Mouse (Mus musculus) gastrocnemius, adult 18-20 months (tissue): ENCODE measurements at regions not wholly inside any gene's neighbourhood (a gene's known extent, or its start where the extent isn't known, plus 50 kb on each side); places are given as distances from the start of the nearest gene placed in this dataset.

Source experiments
- DNase-seq: peaks from one replicate; pipeline ENCODE4 v3.0.0; 2021; ENCODE audit warnings: low spot score

DNA sequence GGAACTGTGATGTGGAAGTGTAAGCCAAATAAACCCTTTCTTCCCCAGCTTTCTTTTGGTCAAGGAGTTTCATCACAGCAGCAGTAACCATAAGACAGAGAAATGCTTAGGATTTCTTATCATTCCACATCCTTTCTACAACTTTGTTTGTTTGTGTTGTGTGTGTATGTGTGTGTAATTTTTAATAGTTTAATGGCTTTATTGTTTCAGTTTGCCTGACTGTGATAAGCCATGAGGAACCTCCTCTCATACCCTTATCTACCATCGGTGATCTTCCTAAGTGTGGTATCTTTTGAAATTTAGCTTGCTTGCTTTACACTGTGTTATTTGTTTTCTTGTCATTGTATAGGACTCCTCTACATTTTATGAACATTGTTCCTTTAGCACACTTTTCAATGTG lies 970.6 kb upstream of the Lrrc6 start:
- DNase-seq: no peak

DNA sequence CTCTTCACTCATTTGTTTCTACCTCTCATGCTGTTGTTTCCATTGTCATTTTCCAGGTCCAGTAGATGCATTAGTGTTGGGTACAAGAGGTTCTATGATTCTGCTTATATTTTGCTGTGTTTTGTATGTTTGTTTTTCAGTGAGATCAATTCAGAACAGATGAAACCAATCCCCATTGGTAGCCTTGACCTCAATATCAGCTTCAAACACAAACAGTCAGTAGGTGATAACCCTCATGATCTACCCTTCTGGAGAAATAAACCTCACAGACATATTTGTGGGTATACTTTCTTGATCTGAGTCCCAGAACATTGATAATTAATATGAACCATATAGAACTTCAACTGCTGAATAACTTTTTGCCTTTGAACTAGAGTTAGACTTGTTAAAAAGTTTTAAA lies 969.3 kb upstream of the Lrrc6 start:
- no peak for DNase-seq

DNA sequence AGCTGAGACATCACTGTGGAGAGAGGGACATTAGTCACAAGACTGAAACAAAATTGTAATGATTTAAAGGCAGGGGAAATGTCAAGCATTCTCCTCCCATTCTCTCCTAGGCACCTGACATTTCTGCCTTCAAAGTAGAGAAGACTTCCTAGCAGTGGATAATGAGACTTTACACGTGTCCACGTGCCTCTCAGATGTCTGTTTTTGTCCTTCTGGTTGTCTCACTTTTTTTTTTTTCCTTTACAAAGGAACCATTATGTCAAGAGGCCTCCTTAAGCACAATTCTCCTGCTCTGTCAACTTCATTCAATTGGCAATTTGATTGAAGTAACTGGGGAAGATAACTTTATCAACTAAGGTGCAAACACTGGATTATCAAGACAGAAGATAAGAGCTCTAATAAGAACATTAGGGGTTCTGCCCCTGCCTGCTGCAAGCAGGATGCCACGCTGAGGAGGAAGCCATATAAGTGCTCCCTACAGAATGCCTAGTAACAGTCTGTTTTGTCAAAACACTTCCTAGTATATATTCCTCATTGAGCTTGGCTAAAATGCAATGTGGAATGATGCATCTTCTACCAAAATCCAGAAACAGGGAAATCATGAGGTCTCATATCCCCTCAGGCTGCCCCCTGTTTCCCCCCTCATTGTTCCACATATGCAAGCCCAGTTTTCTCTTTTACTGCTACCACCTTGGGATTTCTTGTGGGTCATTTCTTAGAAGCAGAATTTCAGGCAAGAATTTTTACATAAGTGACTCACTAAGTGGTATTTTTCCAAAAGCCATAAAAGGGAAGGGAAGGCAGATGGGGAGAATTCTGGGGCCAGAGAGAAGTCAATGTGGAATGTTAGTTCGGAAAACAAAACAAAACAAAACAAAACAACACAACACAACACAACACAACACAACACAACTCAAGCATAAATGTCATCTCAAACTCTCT lies 967.0 kb upstream of the Lrrc6 start:
- DNase-seq: no peak

DNA sequence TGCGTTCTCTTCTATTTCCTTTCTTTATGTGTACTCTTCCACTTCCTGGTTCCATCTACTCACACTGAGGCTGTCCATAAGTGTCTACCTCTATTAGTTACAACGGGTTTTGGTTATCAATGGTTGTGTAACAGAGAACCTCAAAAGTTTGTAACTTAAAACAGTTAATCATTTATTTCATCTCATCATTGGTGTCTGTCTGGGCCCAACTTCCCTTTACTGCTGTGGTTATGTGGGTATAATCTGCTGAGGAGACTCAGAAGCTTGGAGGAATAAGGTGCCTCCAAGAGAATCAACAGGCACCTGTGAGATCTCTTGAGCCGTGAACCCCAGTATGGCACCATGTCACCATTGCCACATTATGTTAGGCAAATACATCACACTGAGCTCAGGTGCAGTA lies 962.2 kb upstream of the Lrrc6 start:
- DNase-seq: no peak

DNA sequence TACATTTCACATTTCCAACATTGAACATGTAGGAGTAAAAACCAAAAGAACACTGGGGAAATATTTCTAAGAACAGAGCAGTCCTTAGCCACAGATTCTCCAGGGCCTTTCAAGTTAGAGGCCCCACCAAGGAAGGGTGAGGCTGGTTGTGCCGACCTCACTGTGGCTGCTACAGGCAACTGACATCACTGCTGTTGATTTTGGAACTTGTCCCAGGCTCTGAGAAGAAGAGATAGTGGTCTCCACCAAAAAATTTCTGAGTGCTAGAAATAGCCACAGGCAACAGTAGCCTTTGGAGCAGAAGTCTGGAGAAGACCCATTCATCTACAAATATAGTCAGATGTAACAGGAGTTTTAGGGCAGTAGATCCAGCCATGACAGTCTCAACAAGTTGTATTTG lies 959.7 kb upstream of the Lrrc6 start:
- no peak for DNase-seq

DNA sequence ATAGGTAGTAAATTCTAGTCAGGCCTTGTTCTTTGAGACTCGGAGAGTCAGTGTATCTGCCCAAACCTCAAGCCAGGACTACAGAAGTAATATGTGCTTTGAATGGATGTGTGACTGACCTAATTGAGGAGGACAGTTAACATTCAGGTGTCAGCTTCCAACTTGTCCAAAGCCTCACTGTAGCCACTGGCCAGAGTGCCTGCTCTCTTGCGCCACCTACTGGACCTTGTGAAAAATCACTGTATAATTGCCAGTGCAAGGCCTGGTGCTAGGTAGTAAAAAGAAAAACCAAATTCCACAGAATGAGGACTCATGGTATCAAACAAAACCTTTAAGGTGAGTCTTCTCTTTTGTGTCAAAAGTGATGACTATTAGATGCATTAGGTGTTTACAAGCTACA lies 933.6 kb upstream of the Lrrc6 start:
- DNase-seq: peak; percentile 66

DNA sequence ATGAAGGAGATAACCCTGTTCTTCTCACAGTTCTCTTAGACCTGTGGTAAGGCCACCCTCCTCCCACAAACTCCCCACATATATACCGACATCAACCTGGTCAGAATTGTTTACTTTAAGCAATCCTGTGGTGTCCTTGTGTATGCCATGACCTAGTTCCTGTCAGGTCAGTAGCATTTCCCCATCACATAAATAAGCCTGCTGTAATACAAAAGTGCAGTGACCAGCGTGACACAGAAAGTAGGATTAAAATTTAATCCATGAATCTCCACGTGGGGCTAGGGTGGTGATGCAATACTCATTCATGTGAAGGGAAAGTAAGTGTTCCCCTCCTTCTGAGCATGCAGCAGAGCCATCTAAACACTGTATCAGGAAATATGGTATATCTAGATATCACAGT lies 923.2 kb upstream of the Lrrc6 start:
- DNase-seq: no peak

DNA sequence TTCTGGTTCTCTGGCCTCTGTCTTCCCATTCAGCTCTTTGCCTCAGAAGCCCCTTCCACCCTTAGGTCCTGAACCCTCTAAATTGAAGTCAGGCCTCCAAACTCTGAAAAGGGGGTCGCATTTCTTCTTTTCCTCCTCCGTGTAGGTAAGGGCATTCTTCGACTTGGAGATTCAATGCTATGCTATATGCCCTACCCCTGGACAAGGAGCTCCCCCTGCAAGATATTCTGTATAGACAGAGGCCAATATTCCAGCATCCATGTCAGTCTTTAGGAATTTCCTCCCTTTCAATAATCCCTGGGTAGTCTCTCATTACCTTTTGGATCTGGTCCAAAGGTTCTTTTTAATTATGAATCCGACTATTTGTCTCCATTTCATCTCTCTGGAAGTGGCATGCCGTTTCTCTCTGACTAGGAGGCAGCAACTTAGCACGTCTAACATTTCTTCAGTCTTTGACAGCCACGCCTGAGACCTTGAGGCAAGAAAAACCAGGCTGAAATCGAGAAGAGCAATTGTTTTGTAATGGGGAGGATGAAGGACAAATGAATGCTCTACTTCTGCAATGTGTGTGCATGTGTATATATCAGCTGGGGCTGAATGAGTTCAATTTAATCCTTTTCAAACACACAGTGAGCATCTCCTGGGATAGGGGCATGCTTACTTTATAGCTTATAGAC lies 921.7 kb upstream of the Lrrc6 start:
- DNase-seq: no peak

DNA sequence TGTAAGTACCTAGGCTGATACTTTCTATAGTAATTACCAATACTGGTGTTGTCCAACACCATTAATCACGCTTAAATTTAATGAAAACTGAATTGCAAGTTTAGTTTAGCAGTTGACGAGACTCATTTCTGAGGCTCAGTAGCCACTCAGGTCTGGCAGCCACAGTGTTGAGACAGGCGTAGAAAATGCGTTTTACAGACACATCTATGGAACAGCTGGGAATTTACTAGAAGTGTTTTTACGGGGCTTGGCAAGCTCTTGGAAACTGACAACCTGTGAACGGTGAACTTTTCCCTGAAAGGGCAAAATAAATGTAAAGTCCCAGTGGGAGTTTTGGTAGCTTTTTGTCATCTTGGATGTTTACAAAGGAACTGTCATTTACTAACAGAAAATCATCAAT lies 920.1 kb upstream of the Lrrc6 start:
- DNase-seq: no peak

DNA sequence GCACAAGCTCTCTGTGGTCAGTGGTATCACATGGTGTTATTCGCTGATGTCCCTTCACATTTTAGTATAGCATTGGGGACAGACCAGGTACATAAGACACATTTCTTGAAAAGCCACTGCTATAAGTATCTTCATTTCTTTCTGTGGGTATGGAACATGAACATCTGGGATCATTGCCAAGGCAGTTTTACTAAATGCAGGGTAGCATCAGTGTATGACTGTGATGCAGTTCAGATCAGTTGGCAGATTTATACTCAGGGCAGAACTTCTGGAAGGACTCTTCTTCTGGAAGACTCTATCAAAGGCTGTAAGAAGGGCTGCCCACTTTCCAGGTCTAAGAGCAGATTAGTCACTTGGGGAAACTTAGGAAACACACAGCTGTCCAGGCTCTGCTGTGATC lies 919.0 kb upstream of the Lrrc6 start:
- DNase-seq: no peak

DNA sequence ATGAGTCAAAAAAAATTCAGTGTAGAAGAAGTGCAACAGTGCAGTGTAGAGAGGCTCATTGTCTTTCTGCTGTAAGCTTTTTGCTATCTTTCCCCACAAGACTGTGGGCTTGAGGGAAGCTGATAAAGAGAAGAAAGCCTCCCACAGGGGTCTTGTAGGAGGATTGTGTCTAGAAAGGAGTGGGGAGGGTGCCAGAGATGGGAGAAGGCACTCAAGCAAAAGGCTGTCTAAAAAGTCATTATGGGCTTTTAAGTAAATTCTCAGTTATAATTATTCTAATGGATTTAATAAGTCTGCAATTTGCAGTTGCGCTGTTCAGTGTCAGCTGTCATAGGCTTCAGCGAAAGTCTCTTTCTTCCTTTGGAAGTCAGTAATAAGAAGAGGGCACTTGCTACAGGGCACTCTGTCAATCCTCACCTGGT lies 917.0 kb upstream of the Lrrc6 start:
- DNase-seq: no peak

DNA sequence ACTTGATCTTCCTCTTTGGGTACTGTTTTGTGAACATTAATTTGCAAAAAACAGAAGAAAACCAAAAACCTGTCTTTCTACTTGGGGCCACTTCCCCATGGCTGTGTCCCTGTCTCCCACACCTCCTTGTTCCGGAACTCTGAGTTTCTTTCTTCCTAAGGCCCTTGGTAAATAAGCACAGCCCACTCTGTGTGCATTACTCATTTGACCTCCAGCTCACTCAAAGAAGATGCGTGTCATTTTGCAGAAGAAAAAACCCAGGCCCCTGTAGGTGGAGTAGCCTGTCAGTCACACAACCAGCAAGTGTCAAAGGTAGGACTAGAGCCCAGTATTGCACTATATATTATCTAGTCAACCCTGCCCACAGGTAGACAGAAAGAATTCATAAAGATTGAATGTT lies 915.1 kb upstream of the Lrrc6 start:
- DNase-seq: no peak

DNA sequence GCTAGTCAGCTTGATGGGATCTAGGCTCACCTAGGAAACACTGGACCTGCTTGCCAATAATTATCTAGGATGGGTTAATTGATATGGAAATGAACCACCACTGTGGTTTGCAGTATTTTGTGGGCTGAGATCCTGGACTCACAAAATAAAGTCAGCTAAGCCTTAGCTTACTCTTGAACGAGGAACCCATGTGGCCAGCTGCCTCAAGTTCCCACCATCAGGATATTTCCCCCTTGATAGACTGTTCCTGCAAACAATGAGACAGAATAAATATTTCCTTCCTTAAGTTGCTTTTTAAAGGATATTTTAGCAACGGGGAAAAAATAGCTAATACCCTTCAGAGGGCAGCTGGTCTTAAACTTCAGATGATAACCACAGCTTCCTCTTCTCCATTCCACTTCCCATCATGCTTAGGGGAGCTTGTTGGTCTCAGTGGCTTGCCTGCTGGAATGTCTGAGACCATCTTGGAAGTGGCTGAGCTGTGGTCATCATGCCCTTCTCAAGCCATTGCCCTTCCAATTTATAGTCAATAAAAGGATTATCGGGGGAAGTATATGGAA lies 913.7 kb upstream of the Lrrc6 start:
- no peak for DNase-seq

DNA sequence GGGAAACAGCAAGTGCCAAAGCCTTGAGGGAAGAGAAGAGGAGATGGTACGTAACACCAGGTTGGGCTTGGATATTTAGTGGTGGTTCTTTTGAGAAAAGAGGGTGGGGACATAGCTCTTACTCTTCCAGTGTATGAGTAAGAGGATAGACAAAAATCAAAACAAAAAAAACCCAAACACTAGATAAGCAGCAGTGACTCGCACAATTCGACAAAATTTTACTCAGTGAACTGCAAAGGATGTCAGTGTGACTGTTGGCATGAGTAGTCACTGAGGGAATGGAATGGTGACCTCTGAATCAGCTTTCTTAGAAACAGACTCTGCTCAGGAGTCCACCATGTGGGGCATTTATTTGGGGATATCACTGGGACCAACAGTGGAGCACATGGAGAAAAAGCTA lies 912.9 kb upstream of the Lrrc6 start:
- no peak for DNase-seq

DNA sequence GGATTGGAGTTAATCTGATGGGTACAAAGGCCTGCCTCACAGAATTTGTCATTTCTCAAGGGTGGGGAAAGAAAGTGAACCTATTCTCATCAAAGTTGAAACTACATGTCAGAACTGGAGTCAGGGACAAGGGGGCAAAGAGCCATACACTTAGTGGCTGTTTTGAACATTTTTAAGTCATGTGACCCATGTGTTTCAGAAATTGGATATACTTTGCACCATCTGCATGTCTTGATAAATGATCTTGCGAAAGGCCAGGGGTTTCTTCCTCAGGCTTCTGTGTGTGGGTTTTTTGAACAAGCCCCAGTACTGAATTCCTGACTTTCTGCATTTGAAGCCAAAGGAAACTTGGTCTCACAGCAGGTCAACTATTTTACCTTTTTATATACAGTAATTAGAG lies 911.7 kb upstream of the Lrrc6 start:
- DNase-seq: no peak

DNA sequence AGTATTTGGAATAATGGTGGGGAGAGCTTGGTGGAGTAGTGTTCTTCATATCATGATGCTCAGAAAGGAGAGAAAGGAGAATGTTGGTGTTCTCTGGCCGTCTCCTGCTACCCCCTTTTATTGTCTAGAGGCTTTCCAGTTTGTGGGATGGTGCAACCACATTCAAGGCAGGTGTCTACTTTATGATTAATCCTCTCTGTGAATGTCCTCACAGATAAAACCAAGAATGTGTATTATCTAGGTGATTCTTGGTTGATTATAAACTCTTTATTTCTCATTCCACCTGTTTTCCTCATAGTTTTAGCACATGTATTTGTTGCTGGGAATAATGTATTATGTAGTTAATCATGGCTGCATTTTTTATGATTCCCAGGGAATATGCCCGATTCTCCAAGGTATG lies 910.9 kb upstream of the Lrrc6 start:
- DNase-seq: no peak

DNA sequence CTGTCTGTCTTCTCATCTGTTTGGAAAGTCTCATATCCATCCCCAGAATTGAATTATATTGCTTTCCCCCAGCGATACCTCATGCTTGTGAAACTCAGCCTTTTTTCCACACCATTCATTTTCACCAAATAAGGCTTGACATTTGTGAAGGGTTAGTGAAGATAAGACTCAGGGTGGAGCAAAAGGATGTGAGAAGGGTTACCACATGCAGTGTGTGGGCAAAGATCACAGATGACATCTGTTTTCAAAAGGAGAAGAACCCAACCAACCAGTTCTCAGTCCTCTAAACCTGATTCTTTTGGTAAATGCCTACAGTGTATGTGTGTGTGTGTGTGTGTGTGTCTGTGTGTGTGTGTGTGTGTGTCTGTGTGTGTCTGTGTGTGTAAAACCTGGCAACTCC lies 909.3 kb upstream of the Lrrc6 start:
- no peak for DNase-seq

DNA sequence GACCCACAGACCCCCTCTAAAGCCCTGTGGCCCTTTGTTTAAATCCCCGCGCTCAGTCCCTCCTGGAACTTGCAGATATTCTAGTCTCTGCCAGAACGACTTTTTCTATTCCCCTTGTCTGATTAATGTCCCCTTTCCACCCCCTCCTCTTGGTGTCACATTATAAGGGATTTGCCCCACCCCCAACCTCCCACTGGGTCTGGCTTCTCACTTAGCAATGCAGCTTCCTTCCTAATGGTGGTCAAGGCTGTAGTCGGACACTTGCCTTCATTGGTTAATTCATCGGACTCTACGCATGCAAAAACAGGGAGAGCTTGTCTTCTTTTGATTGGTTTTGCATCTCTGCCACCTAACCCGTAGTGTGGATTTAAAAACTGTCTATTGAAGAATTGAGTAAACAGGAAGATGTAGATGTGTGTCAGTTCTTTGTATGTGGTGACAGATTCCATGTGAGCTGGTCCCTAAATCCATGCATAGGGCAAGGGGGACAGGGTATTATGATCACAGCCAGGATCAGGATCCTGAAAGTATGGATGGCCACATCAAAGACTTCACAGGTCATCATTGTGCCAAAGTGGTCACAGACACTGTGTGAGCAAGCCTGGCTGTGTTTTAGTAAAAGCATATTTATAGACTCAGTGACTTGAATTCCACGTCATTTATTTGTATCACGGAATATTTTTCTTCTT lies 908.3 kb upstream of the Lrrc6 start:
- no peak for DNase-seq

DNA sequence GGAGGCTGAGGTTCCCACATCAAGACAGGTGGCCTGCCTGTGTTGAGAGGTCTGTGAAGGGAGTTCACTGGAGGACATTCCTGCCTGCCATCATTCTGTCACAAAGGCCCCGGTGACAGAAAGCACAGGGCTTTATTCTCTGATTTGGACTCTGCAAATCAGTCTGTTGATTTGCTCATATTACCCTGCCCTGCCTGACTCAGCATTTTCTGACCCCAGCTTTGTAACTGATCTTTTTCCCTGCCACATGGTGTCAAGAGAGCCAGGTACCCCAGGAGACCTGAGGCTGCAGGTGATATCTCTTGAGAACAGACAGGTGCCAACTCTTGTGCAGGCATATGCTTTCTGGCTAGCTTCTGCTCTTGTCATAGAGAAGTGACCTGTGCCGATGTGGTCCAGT lies 906.5 kb upstream of the Lrrc6 start:
- no peak for DNase-seq

DNA sequence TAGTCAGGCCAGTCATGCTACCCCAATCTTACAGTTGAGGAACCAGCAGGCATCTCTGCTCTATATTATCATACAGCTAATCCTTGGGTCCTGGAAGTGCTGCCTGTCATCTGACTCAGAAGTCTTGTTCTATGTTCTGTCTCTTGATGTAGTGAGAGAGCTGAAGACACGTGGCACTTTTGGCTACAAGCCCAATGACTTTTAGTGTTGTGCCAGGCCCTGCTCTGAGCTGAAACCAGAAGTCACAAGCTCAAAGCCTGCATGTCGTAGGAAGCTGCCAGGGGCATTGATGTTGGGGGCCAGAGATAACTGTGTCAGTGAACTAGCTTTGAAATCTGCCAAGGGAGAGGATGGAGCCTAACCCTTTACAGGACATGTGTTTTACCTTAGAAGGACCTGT lies 904.8 kb upstream of the Lrrc6 start:
- DNase-seq: no peak

DNA sequence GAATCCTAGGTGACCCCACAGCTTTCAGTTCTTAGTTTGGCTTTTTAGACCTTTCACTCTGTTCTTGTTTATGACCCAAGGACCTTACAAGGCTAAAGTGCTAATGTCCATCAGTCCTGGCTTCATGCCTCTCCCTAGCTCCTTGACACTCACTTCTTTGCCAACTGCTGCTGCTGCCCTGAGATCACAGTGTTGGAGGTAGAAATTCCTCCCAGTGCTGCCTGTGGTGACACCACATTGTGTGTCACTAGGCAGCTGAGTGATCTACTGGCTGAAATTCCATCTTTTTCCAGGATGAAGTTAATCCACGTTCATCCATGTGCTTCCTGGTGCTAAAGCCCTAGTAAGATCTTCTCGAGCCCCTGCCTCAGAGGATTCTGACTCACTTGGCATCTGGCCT lies 904.3 kb upstream of the Lrrc6 start:
- no peak for DNase-seq

DNA sequence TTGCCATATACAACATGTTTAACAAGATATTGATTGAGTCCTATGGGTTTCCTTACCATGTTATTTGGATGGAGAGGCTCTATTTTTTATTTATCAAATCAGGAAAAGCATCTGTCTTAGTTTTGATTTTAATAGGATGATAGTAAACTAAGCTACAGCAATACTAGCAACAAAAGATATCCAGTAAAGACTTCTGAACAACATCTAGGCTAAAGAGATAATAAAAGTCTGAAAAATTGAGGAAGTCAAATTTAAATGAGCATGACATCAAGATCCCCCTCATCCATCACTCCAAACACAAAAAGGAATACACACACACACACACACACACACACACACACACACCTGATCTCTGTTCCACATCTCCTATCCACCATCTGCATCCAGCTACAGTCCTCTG lies 901.6 kb upstream of the Lrrc6 start:
- DNase-seq: no peak
